Mouse (Mus musculus): ENCODE measurements at regions not wholly inside any gene's neighbourhood (a gene's known extent, or its start where the extent isn't known, plus 50 kb on each side); places are given as distances from the start of the nearest gene placed in this dataset.

DNA sequence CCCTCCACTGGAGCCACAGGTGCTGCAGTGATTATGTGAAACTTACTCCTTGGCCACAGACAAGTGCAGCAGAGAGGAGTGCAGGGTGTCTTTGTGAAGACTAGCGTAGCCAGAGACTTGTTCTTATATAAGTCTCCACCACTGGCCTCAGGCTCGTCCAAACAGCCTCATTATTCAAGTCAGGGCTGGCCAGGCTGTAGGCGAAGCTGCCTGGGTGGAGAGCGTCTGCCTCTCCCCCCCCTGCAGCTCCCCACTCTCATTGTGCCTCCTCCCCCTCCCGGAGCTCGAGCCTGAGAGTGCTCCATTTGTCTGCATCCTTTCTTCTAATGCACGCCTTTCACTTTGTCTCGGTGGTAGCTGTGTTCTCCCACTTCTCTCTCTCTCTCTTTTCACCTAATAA is 279.1 kb downstream of the Rngtt start:
- Histone ChIP-seq H3K9ac (replicated peaks) (no peak overlapping the region), H3K4me1 (ENCODE audit: insufficient read depth) (no peaks in the 10 kb centered on the region), H3K36me3 (replicated peaks; ENCODE audit: insufficient read depth, low read length) (no peaks in the 10 kb centered on the region), H3K4me3 (ENCODE audit: low read depth, low read length) (no peak overlapping the region), H3K4me2 (ENCODE audit: low read depth, low read length) (no peak overlapping the region), H3K27ac (ENCODE audit: low read depth) (no peak overlapping the region), H3K9me3 (ENCODE audit: low read length) (no peaks in the 10 kb centered on the region), H3K27me3 (ENCODE audit: insufficient read depth, low read length) (0 out of 2 replicates have a peak, but pooled peaks cover 2% of the 10 kb centered on the region)
- no peak for ATAC-seq
- 32% methylated on average over 8 of the region's 8 CpGs for WGBS (ENCODE audit: insufficient replicate concordance)
- DNase-seq, result no peak
- TF ChIP-seq EP300 (IDR thresholded peaks at IDR 0.05; ENCODE audit: low read depth), result no peak
- TF ChIP-seq CTCF (IDR thresholded peaks at IDR 0.05; ENCODE audit: low read depth), result no peak

DNA sequence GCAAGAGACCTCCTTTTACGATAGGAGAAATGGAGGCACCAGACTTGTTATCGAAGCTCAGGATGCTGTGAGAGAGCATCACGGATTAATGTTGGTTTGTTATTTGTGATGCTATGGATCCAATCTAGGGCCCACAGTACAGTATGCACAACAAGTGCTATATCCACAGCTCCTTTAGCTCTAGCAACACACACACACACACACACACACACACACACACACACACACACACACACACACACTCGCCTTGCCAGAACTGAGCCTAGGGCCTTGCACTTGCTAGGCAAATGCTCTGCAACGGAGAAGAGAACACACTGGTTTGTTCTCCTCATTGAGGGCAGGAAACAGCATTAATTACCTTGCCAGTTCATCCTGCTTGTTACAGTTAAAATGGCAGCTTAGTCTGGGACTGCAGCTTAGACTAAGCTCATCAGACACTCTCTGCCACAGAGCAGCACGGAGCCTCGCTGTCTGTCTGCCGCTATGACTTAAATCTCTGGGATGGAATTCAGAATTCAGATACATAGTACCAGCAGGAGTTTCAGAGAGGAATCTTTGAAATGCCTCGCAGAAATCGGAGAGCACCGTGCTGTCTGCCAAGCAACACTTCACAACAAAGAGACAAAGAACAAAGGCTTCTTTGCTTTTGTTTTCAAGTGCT is 285.0 kb downstream of the Rngtt start:
- ATAC-seq (no peak), DNase-seq (no peak)
- H3K9ac ChIP-seq (replicated peaks), result no peak overlapping the region
- no peak overlapping the region for H3K27ac ChIP-seq (ENCODE audit: low read depth)
- 60% methylated on average over 11 of the region's 11 CpGs for WGBS (ENCODE audit: insufficient replicate concordance)
- no peaks in the 10 kb centered on the region for H3K9me3 ChIP-seq (ENCODE audit: low read length)
- H3K4me1 ChIP-seq (ENCODE audit: insufficient read depth), result no peaks in the 10 kb centered on the region
- H3K4me2 ChIP-seq (ENCODE audit: low read depth, low read length), result no peak overlapping the region
- TF ChIP-seq EP300 (IDR thresholded peaks at IDR 0.05; ENCODE audit: low read depth), result no peak
- no peak for TF ChIP-seq CTCF (IDR thresholded peaks at IDR 0.05; ENCODE audit: low read depth)
- H3K4me3 ChIP-seq (ENCODE audit: low read depth, low read length), result no peak overlapping the region
- H3K36me3 ChIP-seq (replicated peaks; ENCODE audit: insufficient read depth, low read length), result no peaks in the 10 kb centered on the region
- H3K27me3 ChIP-seq (ENCODE audit: insufficient read depth, low read length), result no peaks in the 10 kb centered on the region

DNA sequence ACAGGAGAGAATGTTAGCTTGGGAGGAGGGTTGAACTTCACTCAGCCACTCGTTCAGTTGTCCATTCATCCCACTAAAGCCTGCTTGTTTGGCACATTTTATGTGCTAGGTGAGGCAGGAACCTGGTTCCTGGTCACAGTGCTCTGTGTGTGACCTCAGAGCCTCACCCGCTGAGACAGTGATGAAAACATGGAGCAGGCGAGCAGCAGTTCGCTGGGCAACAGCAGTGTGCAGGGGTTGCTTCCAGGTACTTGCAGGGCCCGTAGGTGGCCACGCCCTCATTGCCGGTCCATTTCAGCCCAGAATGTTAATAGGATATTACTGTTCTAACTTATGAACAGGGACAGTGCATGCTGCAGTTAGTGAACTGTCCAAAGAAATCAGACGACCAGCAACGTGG is 285.7 kb downstream of the Rngtt start:
- H3K4me1 ChIP-seq (ENCODE audit: insufficient read depth), result no peaks in the 10 kb centered on the region
- WGBS (ENCODE audit: insufficient replicate concordance), result 75% methylated on average over 9 of the region's 9 CpGs
- TF ChIP-seq EP300 (IDR thresholded peaks at IDR 0.05; ENCODE audit: low read depth) (no peak), CTCF (IDR thresholded peaks at IDR 0.05; ENCODE audit: low read depth) (no peak)
- no peaks in the 10 kb centered on the region for H3K27me3 ChIP-seq (ENCODE audit: insufficient read depth, low read length)
- DNase-seq (no peak), ATAC-seq (no peak)
- H3K27ac ChIP-seq (ENCODE audit: low read depth), result no peak overlapping the region
- no peak overlapping the region for H3K9ac ChIP-seq (replicated peaks)
- no peak overlapping the region for H3K4me3 ChIP-seq (ENCODE audit: low read depth, low read length)
- no peaks in the 10 kb centered on the region for H3K9me3 ChIP-seq (ENCODE audit: low read length)
- H3K36me3 ChIP-seq (replicated peaks; ENCODE audit: insufficient read depth, low read length), result no peaks in the 10 kb centered on the region
- H3K4me2 ChIP-seq (ENCODE audit: low read depth, low read length), result no peak overlapping the region

DNA sequence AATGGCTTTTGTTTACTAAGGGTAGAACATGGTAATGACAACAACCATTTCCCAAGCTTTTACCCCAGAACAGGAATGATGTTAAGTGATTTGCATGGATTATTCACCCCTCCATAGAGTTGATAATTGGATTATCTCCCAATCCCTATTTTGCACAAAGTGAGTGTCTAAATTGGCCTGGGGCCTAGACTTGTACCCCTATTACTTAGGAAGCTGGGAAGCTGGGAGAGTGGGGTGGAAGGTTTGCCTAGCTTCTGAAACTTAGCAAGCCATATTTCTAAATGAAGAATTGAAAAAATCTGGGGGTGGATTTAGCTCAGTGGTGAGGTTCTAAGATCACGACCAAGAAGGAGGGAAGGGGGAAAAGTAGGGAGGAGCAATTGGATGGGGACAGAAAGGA is 289.9 kb downstream of the Rngtt start:
- Histone ChIP-seq H3K4me2 (ENCODE audit: low read depth, low read length) (no peak overlapping the region), H3K9me3 (ENCODE audit: low read length) (0 out of 2 replicates have a peak, but pooled peaks cover 2% of the 10 kb centered on the region), H3K27ac (ENCODE audit: low read depth) (no peak overlapping the region), H3K27me3 (ENCODE audit: insufficient read depth, low read length) (no peaks in the 10 kb centered on the region), H3K4me3 (ENCODE audit: low read depth, low read length) (no peak overlapping the region), H3K9ac (replicated peaks) (no peak overlapping the region), H3K4me1 (ENCODE audit: insufficient read depth) (no peaks in the 10 kb centered on the region), H3K36me3 (replicated peaks; ENCODE audit: insufficient read depth, low read length) (no peaks in the 10 kb centered on the region)
- 70% methylated on average over 1 of the region's 1 CpGs for WGBS (ENCODE audit: insufficient replicate concordance)
- ATAC-seq, result no peak
- no peak for DNase-seq
- TF ChIP-seq CTCF (IDR thresholded peaks at IDR 0.05; ENCODE audit: low read depth) (no peak), EP300 (IDR thresholded peaks at IDR 0.05; ENCODE audit: low read depth) (no peak)

DNA sequence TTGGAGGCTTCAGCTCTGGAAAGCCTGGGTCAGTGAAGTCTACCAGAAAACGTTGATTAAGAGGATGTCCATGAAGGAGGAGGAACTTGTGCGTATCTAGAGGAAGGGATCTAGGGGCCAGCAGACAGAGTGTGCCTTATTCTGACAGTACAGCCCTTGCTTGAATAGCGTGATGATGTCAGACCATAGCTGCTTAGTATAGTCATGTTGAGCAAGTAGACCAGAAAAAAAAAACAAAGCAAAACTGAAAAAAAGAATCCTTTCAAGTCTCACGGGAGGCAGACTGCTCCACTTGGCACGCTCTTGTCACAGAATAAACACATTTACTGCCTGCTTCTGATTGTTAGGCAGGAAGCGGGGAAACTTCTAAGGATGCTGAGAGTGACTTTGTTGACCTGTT is 290.7 kb downstream of the Rngtt start:
- DNase-seq, result no peak
- Histone ChIP-seq H3K36me3 (replicated peaks; ENCODE audit: insufficient read depth, low read length) (no peaks in the 10 kb centered on the region), H3K9me3 (ENCODE audit: low read length) (0 out of 2 replicates have a peak, but pooled peaks cover 2% of the 10 kb centered on the region), H3K27ac (ENCODE audit: low read depth) (no peak overlapping the region), H3K4me3 (ENCODE audit: low read depth, low read length) (no peak overlapping the region), H3K27me3 (ENCODE audit: insufficient read depth, low read length) (no peaks in the 10 kb centered on the region), H3K4me2 (ENCODE audit: low read depth, low read length) (no peak overlapping the region), H3K4me1 (ENCODE audit: insufficient read depth) (no peaks in the 10 kb centered on the region), H3K9ac (replicated peaks) (no peak overlapping the region)
- 51% methylated on average over 6 of the region's 6 CpGs for WGBS (ENCODE audit: insufficient replicate concordance)
- TF ChIP-seq CTCF (IDR thresholded peaks at IDR 0.05; ENCODE audit: low read depth), result no peak
- no peak for TF ChIP-seq EP300 (IDR thresholded peaks at IDR 0.05; ENCODE audit: low read depth)
- no peak for ATAC-seq

DNA sequence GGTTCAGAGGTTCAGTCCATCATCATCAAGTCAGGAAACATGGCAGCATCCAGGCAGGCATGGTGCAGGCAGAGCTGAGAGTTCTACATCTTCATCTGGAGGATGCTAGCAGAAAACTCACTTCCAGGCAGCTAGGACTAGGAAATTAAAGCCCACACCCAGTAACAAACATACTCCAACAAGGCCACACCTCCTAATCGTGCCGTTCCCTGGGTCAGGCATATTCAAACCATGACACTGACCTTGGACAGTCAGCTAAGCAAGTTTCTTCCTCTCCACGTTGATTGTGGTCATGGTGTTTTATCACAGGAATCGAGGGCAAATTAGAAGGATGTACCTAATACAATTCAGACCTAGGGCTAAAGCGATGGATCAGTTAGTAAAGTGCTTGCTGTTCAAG is 294.5 kb downstream of the Rngtt start:
- H3K4me3 ChIP-seq (ENCODE audit: low read depth, low read length), result no peak overlapping the region
- no peaks in the 10 kb centered on the region for H3K4me1 ChIP-seq (ENCODE audit: insufficient read depth)
- H3K9me3 ChIP-seq (ENCODE audit: low read length), result 0 out of 2 replicates have a peak, but pooled peaks cover 2% of the 10 kb centered on the region
- H3K9ac ChIP-seq (replicated peaks), result no peak overlapping the region
- no peak overlapping the region for H3K27ac ChIP-seq (ENCODE audit: low read depth)
- TF ChIP-seq CTCF (IDR thresholded peaks at IDR 0.05; ENCODE audit: low read depth), result no peak
- no peak for TF ChIP-seq EP300 (IDR thresholded peaks at IDR 0.05; ENCODE audit: low read depth)
- no peak overlapping the region for H3K4me2 ChIP-seq (ENCODE audit: low read depth, low read length)
- H3K27me3 ChIP-seq (ENCODE audit: insufficient read depth, low read length), result no peaks in the 10 kb centered on the region
- H3K36me3 ChIP-seq (replicated peaks; ENCODE audit: insufficient read depth, low read length), result no peaks in the 10 kb centered on the region
- DNase-seq, result no peak
- WGBS (ENCODE audit: insufficient replicate concordance), result 73% methylated on average over 5 of the region's 5 CpGs
- no peak for ATAC-seq
